Mouse (Mus musculus) C2C12 (cell line): ENCODE measurements around the gene Olfr967.

Source experiments
- CTCF ChIP-seq: IDR thresholded peaks from one replicate; pipeline ENCODE4 v1.5.1; 2011; ENCODE audit not compliant: control insufficient read depth, insufficient read depth, insufficient read length
- MAX ChIP-seq: IDR thresholded peaks from one replicate; pipeline ENCODE4 v1.6.1; 2011; ENCODE audit warnings: mild to moderate bottlenecking, control low read depth
- USF1 ChIP-seq: IDR thresholded peaks from one replicate; pipeline ENCODE4 v1.6.1; 2011; ENCODE audit warnings: low read depth, mild to moderate bottlenecking, control low read depth, moderate library complexity

DNA sequence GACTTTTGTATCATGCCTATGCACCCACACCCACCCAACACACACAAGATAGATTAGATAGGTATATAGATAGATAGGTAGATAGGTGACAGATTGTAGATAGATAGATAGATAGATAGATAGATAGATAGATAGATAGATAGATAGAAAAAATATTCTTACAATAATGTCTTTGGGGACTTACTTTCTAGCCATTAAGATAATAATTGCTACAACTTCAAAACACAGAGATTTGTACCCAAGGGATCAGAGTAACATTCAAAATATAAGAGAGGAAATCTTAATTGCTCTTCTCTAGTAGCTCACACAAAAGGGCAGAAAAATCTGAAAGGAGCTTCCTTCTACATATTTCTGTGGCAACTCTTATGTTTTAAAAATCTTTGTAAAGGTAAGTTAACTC, at the start of gene Olfr967:
- TF ChIP-seq USF1, result no peak
- no peak for TF ChIP-seq CTCF
- TF ChIP-seq MAX, result no peak
